Mouse (Mus musculus) midbrain, postnatal 0 days (tissue): ENCODE data around the gene Gal3st2c. TPM values are rescaled to one million over a fixed set of nuclear protein-coding genes. Genes with fewer than 3 reads are reported as not detected.
"Not testable (repeated sequence)": the region's sequence is repeated elsewhere in the genome, so short reads cannot be mapped to it uniquely, and the experiment has no call there.

Experiments
- ATAC-seq: fragments of 200-750 bp; cut with Nextera tagmentation; 2 replicates; pipeline ENCODE4 v1.8.0; 2017; ENCODE audit warnings: moderate number of reproducible peaks, mild to moderate bottlenecking, moderate TSS enrichment, moderate library complexity; ENCODE audit not compliant: low FRiP score
- DNase-seq: peaks from one replicate; pipeline ENCODE4 v3.0.0-alpha.2; 2015; ENCODE audit warnings: low spot score
- H3K27ac ChIP-seq: fragments of 300-500 bp; sonication (generic); 2 replicates; pipeline ENCODE4 v1.5.1; 2014; ENCODE audit warnings: low read depth, mild to moderate bottlenecking, low read length, mixed read lengths
- H3K27me3 ChIP-seq: fragments of 300-500 bp; sonication (generic); 2 replicates; pipeline ENCODE4 v1.6.1; 2014; ENCODE audit warnings: low read length, control low read depth, mixed read lengths; ENCODE audit not compliant: insufficient read depth
- H3K36me3 ChIP-seq: fragments of 300-500 bp; sonication (generic); 2 replicates; pipeline ENCODE4 v1.6.1; 2014; ENCODE audit warnings: low read length, control low read depth, mixed read lengths; ENCODE audit not compliant: insufficient read depth
- H3K4me1 ChIP-seq: fragments of 300-500 bp; sonication (generic); 2 replicates; pipeline ENCODE4 v1.6.1; 2014; ENCODE audit warnings: mild to moderate bottlenecking, control low read depth, antibody characterized with exemption, low read length, mixed read lengths; ENCODE audit not compliant: insufficient read depth
- H3K4me2 ChIP-seq: fragments of 300-500 bp; sonication (generic); 2 replicates; pipeline ENCODE4 v1.6.1; 2014; ENCODE audit warnings: low read depth, mild to moderate bottlenecking, low read length, mixed read lengths; ENCODE audit not compliant: poor library complexity, severe bottlenecking
- H3K4me3 ChIP-seq: fragments of 300-500 bp; sonication (generic); 2 replicates; pipeline ENCODE4 v1.5.1; 2014; ENCODE audit warnings: low read depth, mild to moderate bottlenecking, low read length, moderate library complexity
- H3K9ac ChIP-seq: fragments of 300-500 bp; sonication (generic); replicated peaks from 2 replicates; pipeline ENCODE4 v1.6.1; 2014; ENCODE audit warnings: mild to moderate bottlenecking, low read length, moderate library complexity, mixed read lengths; ENCODE audit not compliant: poor library complexity, severe bottlenecking
- H3K9me3 ChIP-seq: fragments of 300-500 bp; sonication (generic); 2 replicates; pipeline ENCODE4 v1.6.1; 2016; ENCODE audit warnings: low read length, control low read depth
- CTCF ChIP-seq: IDR thresholded peaks from 2 replicates; pipeline ENCODE4 v1.5.1; 2016; ENCODE audit warnings: antibody characterized with exemption, mild to moderate bottlenecking
- WGBS: fragments of 180-500 bp; shearing (Covaris S2); extraction: QIAGEN DNeasy Blood & Tissue Kit; methylation state at CpG from one replicate; pipeline ENCODE4 v1.1.7; 2014; 5-methylcytosine and 5-hydroxymethylcytosine counted together
- polyA plus RNA-seq: library from polyadenylated mRNA; unstranded; fragments of >200 nt; fragmentation: Nextera tagmentation; extraction: Ambion mirVana; gene quantifications from 2 replicates; pipeline ENCODE4 v1.2.1, GENCODE M21; 2015
- total RNA-seq: library from RNA; depleted of rRNA; stranded (reverse); fragments of >200 nt; gene quantifications from 2 replicates; pipeline ENCODE4 v1.2.3, GENCODE M21; 2014

Gal3st2c gene
- total and polyA plus RNA-seq, 2 experiments from 2014 or later, result not detected

- DNase-seq (no peak), ATAC-seq (no peak)
- no peak overlapping the region for H3K4me3 ChIP-seq
- TF ChIP-seq CTCF, result no peak
- no peak overlapping the region for H3K4me2 ChIP-seq
- no peaks in the 10 kb centered on the region for H3K36me3 ChIP-seq
- no peaks in the 10 kb centered on the region for H3K4me1 ChIP-seq
- no peak overlapping the region for H3K9ac ChIP-seq
- WGBS, result 93% methylated on average over 3 of the region's 3 CpGs
- no peak overlapping the region for H3K27ac ChIP-seq
- no peaks in the 10 kb centered on the region for H3K27me3 ChIP-seq
- no peaks in the 10 kb centered on the region for H3K9me3 ChIP-seq
Measured at GRCm38 (mm10) chr1:93986167-93986566, 4.1 kb upstream of the Gal3st2c start.

GRCm38 (mm10) chr1:93988786-93989185, 1.5 kb upstream of the Gal3st2c start:
- Histone ChIP-seq H3K4me3 (no peak overlapping the region), H3K4me2 (no peak overlapping the region), H3K36me3 (no peaks in the 10 kb centered on the region), H3K9me3 (no peaks in the 10 kb centered on the region), H3K9ac (no peak overlapping the region), H3K27me3 (no peaks in the 10 kb centered on the region), H3K4me1 (no peaks in the 10 kb centered on the region), H3K27ac (no peak overlapping the region)
- TF ChIP-seq CTCF, result no peak; the same call in 1 of the 2 replicates
- WGBS, result 76% methylated on average over 3 of the region's 3 CpGs
- ATAC-seq, result no peak
- no peak for DNase-seq

GRCm38 (mm10) chr1:93991068-93991467, 759 bp downstream of the Gal3st2c start:
- H3K4me2 ChIP-seq, H3K27me3 ChIP-seq, H3K9ac ChIP-seq, H3K27ac ChIP-seq, H3K4me1 ChIP-seq, H3K9me3 ChIP-seq, H3K4me3 ChIP-seq, ATAC-seq, H3K36me3 ChIP-seq, DNase-seq: not testable (repeated sequence)
- WGBS, result 60% methylated on average over 2 of the region's 2 CpGs

- not testable (repeated sequence) for H3K27ac ChIP-seq, ATAC-seq, H3K9ac ChIP-seq, H3K4me1 ChIP-seq, H3K4me2 ChIP-seq, H3K36me3 ChIP-seq, H3K27me3 ChIP-seq, DNase-seq, H3K4me3 ChIP-seq, H3K9me3 ChIP-seq
- 83% methylated on average over 3 of the region's 3 CpGs for WGBS
Measured at GRCm38 (mm10) chr1:93991491-93991890, 1.2 kb downstream of the Gal3st2c start.

- 82% methylated on average over 2 of the region's 2 CpGs for WGBS
- no peak for DNase-seq
- no peak for TF ChIP-seq CTCF
Measured at GRCm38 (mm10) chr1:94001023-94001422, 10.7 kb downstream of the Gal3st2c start.

GRCm38 (mm10) chr1:94005954-94006506, 15.7 kb downstream of the Gal3st2c start:
- not testable (repeated sequence) for H3K4me1 ChIP-seq, H3K9me3 ChIP-seq, DNase-seq, H3K4me3 ChIP-seq, H3K4me2 ChIP-seq, ATAC-seq, H3K27ac ChIP-seq, H3K27me3 ChIP-seq, H3K36me3 ChIP-seq, H3K9ac ChIP-seq
- 76% methylated on average over 2 of the region's 2 CpGs for WGBS

More at GRCm38 (mm10) chr1:94001023-94001422, 10.7 kb downstream of the Gal3st2c start:
- Histone ChIP-seq H3K4me2 (no peak overlapping the region), H3K27me3 (no peaks in the 10 kb centered on the region), H3K27ac (no peak overlapping the region), H3K9me3 (no peaks in the 10 kb centered on the region), H3K36me3 (no peaks in the 10 kb centered on the region), H3K4me3 (no peak overlapping the region), H3K4me1 (no peaks in the 10 kb centered on the region), H3K9ac (no peak overlapping the region)
- ATAC-seq, result no peak

- not testable (repeated sequence) for ATAC-seq, H3K9me3 ChIP-seq, H3K4me3 ChIP-seq, H3K4me2 ChIP-seq, H3K36me3 ChIP-seq, H3K9ac ChIP-seq, H3K4me1 ChIP-seq, H3K27me3 ChIP-seq, DNase-seq, H3K27ac ChIP-seq
- 92% methylated on average over 15 of the region's 19 CpGs for WGBS
Measured at GRCm38 (mm10) chr1:94008826-94009225, 18.5 kb downstream of the Gal3st2c start.
